Mouse (Mus musculus) olfactory bulb, adult 2 months (tissue): ENCODE results near the gene Gm13420.

Source experiments
- CTCF ChIP-seq: fragments of 200-500 bp; IDR thresholded peaks from 2 replicates; pipeline ENCODE4 v1.5.1; 2012; ENCODE audit warnings: low read depth, mild to moderate bottlenecking, low read length, moderate library complexity; ENCODE audit not compliant: insufficient read depth
- POLR2A ChIP-seq: fragments of 200-500 bp; IDR thresholded peaks from 2 replicates; pipeline ENCODE4 v1.6.1; 2012; ENCODE audit warnings: mild to moderate bottlenecking, low read depth, low read length, moderate library complexity; ENCODE audit not compliant: insufficient read depth

- no peak for TF ChIP-seq POLR2A
- TF ChIP-seq CTCF = no peak
These were observed 22.0 kb downstream of the Gm13420 start for GRCm38 (mm10) chr2:29729500-29729899.
